Mouse (Mus musculus): ENCODE data around the gene Cdk17.

- TF ChIP-seq EP300 (IDR thresholded peaks at IDR 0.05; ENCODE audit: low read depth) (no peak), CTCF (IDR thresholded peaks at IDR 0.05; ENCODE audit: low read depth) (no peak)
These were observed 86.7 kb downstream of the Cdk17 start for GRCm38 (mm10) chr10:93247422-93247821.
